ENCODE assay signal across 8 mouse cellular contexts in the genomic region with DNA sequence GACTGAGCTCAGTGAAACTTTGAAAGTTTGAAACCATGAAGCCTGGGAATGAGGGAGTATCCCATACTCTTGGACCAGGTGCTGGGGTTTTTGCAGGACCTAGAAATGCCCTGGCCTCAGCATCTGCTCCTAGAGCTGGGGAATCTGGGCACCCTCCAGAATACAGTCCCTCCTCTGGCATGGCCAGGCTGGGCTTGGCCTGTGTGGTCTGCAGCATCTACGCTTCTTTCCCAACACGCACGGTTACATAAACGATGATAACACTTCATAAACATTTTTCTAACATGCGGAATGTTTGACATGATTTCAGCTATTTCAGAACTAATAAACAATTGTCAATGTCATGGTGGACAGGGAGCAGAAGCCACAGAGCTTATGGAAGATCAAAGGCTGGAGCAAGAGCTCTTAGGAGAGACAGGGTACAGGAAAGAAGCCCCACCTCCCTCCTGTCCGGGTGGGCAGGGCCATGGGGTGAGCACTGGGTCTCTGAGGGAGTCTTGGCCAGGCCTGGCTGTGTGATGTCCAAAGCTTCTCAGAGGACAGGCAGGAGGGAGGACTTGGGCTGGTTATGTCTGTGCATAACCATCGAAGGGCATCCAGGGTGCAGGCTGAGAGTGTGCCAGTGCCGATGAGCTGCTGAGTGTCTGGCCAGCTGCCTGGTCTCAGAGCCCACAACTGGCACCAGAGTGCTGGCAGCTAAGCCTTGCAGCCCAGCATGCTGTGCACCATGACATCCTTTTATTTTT. TPM values are rescaled to one million over a fixed set of nuclear protein-coding genes. Genes with fewer than 3 reads are reported as not detected.
DNase-seq lines count a peak whose midpoint lies in the region; ATAC-seq lines count a peak whose summit lies in the region.

No protein-coding gene starts in this region.

- H3K4me3 ChIP-seq in hindbrain, embryonic 15.5 days = no peak overlapping the region
- H3K4me3 ChIP-seq in hindbrain, embryonic 10.5 days = no peak overlapping the region
- no peak overlapping the region for H3K4me3 ChIP-seq in lung, embryonic 15.5 days
- H3K4me3 ChIP-seq in forebrain, embryonic 16.5 days (replicated peaks; ENCODE audit: low read length) = no peak overlapping the region

- H3K4me2 ChIP-seq in hindbrain, embryonic 15.5 days = no peak overlapping the region
- H3K4me2 ChIP-seq in lung, embryonic 15.5 days = no peak overlapping the region
- no peak overlapping the region for H3K4me2 ChIP-seq in forebrain, embryonic 16.5 days (ENCODE audit: low read length)

- H3K36me3 ChIP-seq in hindbrain, embryonic 15.5 days = no peaks in the 10 kb centered on the region
- H3K36me3 ChIP-seq in hindbrain, embryonic 10.5 days = no peaks in the 10 kb centered on the region
- H3K36me3 ChIP-seq in lung, embryonic 15.5 days = no peaks in the 10 kb centered on the region
- H3K36me3 ChIP-seq in forebrain, embryonic 16.5 days (ENCODE audit: control insufficient read depth, insufficient read depth) = no peaks in the 10 kb centered on the region

- no peak overlapping the region for H3K27ac ChIP-seq in hindbrain, embryonic 15.5 days (replicated peaks)
- H3K27ac ChIP-seq in hindbrain, embryonic 10.5 days = no peak overlapping the region
- peak overlapping the region; percentile 91 for H3K27ac ChIP-seq in lung, embryonic 15.5 days
- no peak overlapping the region for H3K27ac ChIP-seq in forebrain, embryonic 16.5 days (ENCODE audit: low read length)

- no peak overlapping the region for H3K9ac ChIP-seq in hindbrain, embryonic 15.5 days
- H3K9ac ChIP-seq in lung, embryonic 15.5 days = no peak overlapping the region
- no peak overlapping the region for H3K9ac ChIP-seq in forebrain, embryonic 16.5 days (replicated peaks; ENCODE audit: low read depth, low read length)

- no peaks in the 10 kb centered on the region for H3K9me3 ChIP-seq in hindbrain, embryonic 15.5 days
- H3K9me3 ChIP-seq in hindbrain, embryonic 10.5 days = no peaks in the 10 kb centered on the region
- no peaks in the 10 kb centered on the region for H3K9me3 ChIP-seq in lung, embryonic 15.5 days
- no peaks in the 10 kb centered on the region for H3K9me3 ChIP-seq in forebrain, embryonic 16.5 days (ENCODE audit: control insufficient read depth, low read length)

- H3K4me1 ChIP-seq in hindbrain, embryonic 15.5 days (replicated peaks) = no peaks in the 10 kb centered on the region
- no peaks in the 10 kb centered on the region for H3K4me1 ChIP-seq in hindbrain, embryonic 10.5 days (replicated peaks)
- peaks cover 52% of the 10 kb centered on the region for H3K4me1 ChIP-seq in lung, embryonic 15.5 days
- H3K4me1 ChIP-seq in forebrain, embryonic 16.5 days (replicated peaks; ENCODE audit: control insufficient read depth, insufficient read depth, low read length) = no peaks in the 10 kb centered on the region

- WGBS in hindbrain, embryonic 15.5 days = 79% methylated on average over 8 of the region's 8 CpGs
- 91% methylated on average over 8 of the region's 8 CpGs for WGBS in hindbrain, embryonic 10.5 days
- 31% methylated on average over 8 of the region's 8 CpGs for WGBS in lung, embryonic 15.5 days
- 87% methylated on average over 8 of the region's 8 CpGs for whole genome bisulfite sequencing in forebrain, embryonic 16.5 days

- peak; percentile 51; the same call in 1 of the 2 replicates for ATAC-seq in hindbrain, embryonic 15.5 days (ENCODE audit: low FRiP score, low read depth)
- peak; percentile 84 for ATAC-seq in lung, embryonic 15.5 days (ENCODE audit: borderline replicate concordance, extremely low read depth, low FRiP score, low TSS enrichment)
- no peak for ATAC-seq in megakaryocyte progenitor cell, adult 5-6 weeks (replicated peaks; ENCODE audit: poor library complexity)
- ATAC-seq in monocyte, adult 5-6 weeks (replicated peaks; ENCODE audit: insufficient number of reproducible peaks, low FRiP score, low TSS enrichment, poor library complexity, severe bottlenecking) = no peak
- no peak for ATAC-seq in forebrain, embryonic 16.5 days

- H3K27me3 ChIP-seq in hindbrain, embryonic 15.5 days = no peaks in the 10 kb centered on the region
- H3K27me3 ChIP-seq in hindbrain, embryonic 10.5 days (ENCODE audit: insufficient read depth, poor library complexity, severe bottlenecking) = no peaks in the 10 kb centered on the region; the same call in 1 of the 2 replicates
- no peaks in the 10 kb centered on the region for H3K27me3 ChIP-seq in lung, embryonic 15.5 days
- no peaks in the 10 kb centered on the region for H3K27me3 ChIP-seq in forebrain, embryonic 16.5 days (replicated peaks; ENCODE audit: control insufficient read depth, insufficient read depth, low read length)

- DNase-seq in hindbrain, embryonic 10.5 days (ENCODE audit: low spot score) = no peak
- DNase-seq in MN1 (ENCODE audit: low spot score) = peak; percentile 29
- DNase-seq in gastrocnemius, adult 18-20 months (ENCODE audit: low spot score) = peak; percentile 75

RNA-seq across cellular contexts. Expression of gene Rbbp8nl, which starts 16.9 kb away (rescaled TPM):
- polyA plus RNA-seq in hindbrain, embryonic 15.5 days (2015; fragmentation: Nextera tagmentation; extraction: Ambion mirVana) = not detected in 2 replicates
- 0.18 and 0.55 TPM in 2 replicates for polyA plus RNA-seq in hindbrain, embryonic 10.5 days (2016; fragmentation: Nextera tagmentation; extraction: Ambion mirVana)
- not detected for total RNA-seq in gastrocnemius, adult 18-20 months (2021)
- 2.3 and 3.1 TPM in 2 replicates for polyA plus RNA-seq in lung, embryonic 15.5 days (2015; fragmentation: Nextera tagmentation; extraction: Ambion mirVana)
- not detected in 2 replicates for total RNA-seq in megakaryocyte progenitor cell, adult 5-6 weeks (2015)
- total RNA-seq in megakaryocyte progenitor cell, adult 5-6 weeks (2017) = not detected in 2 replicates
- total RNA-seq in monocyte, adult 5-6 weeks (2017) = not detected in 3 replicates
- polyA plus RNA-seq in forebrain, embryonic 16.5 days (2015; fragmentation: Nextera tagmentation; extraction: Ambion mirVana) = not detected in 2 replicates

RNA-seq across cellular contexts. Expression of gene Gata5, which starts 27.9 kb away (rescaled TPM):
- not detected in 2 replicates for polyA plus RNA-seq in hindbrain, embryonic 15.5 days (2015; fragmentation: Nextera tagmentation; extraction: Ambion mirVana)
- polyA plus RNA-seq in hindbrain, embryonic 10.5 days (2016; fragmentation: Nextera tagmentation; extraction: Ambion mirVana) = 0.25 TPM in 1 of 2 replicates, not detected in the other
- not detected for total RNA-seq in gastrocnemius, adult 18-20 months (2021)
- polyA plus RNA-seq in lung, embryonic 15.5 days (2015; fragmentation: Nextera tagmentation; extraction: Ambion mirVana) = 26.2 and 27.8 TPM in 2 replicates
- total RNA-seq in megakaryocyte progenitor cell, adult 5-6 weeks (2015) = not detected in 2 replicates
- not detected in 2 replicates for total RNA-seq in megakaryocyte progenitor cell, adult 5-6 weeks (2017)
- not detected in 3 replicates for total RNA-seq in monocyte, adult 5-6 weeks (2017)
- not detected in 2 replicates for polyA plus RNA-seq in forebrain, embryonic 16.5 days (2015; fragmentation: Nextera tagmentation; extraction: Ambion mirVana)

RNA-seq across cellular contexts. Expression of gene Cables2, which starts 33.3 kb away (rescaled TPM):
- 27.0 and 29.6 TPM in 2 replicates for polyA plus RNA-seq in hindbrain, embryonic 15.5 days (2015; fragmentation: Nextera tagmentation; extraction: Ambion mirVana)
- 12.6 and 16.0 TPM in 2 replicates for polyA plus RNA-seq in hindbrain, embryonic 10.5 days (2016; fragmentation: Nextera tagmentation; extraction: Ambion mirVana)
- total RNA-seq in gastrocnemius, adult 18-20 months (2021) = 1 to 10 TPM; 8.2 to 9.1 TPM
- 14.1 and 16.5 TPM in 2 replicates for polyA plus RNA-seq in lung, embryonic 15.5 days (2015; fragmentation: Nextera tagmentation; extraction: Ambion mirVana)
- total RNA-seq in megakaryocyte progenitor cell, adult 5-6 weeks (2015) = 12.6 and 15.1 TPM in 2 replicates
- total RNA-seq in megakaryocyte progenitor cell, adult 5-6 weeks (2017) = 9.9 and 12.7 TPM in 2 replicates
- total RNA-seq in monocyte, adult 5-6 weeks (2017) = 16.9 to 23.7 TPM (median 20.6 TPM) in 3 replicates
- polyA plus RNA-seq in forebrain, embryonic 16.5 days (2015; fragmentation: Nextera tagmentation; extraction: Ambion mirVana) = 16.1 and 18.5 TPM in 2 replicates

RNA-seq across cellular contexts. Expression of gene Rps21, which starts 49.4 kb away (rescaled TPM):
- polyA plus RNA-seq in hindbrain, embryonic 15.5 days (2015; fragmentation: Nextera tagmentation; extraction: Ambion mirVana) = 337 and 391 TPM in 2 replicates
- polyA plus RNA-seq in hindbrain, embryonic 10.5 days (2016; fragmentation: Nextera tagmentation; extraction: Ambion mirVana) = 440 and 510 TPM in 2 replicates
- 100 to 1,000 TPM; 355 to 460 TPM for total RNA-seq in gastrocnemius, adult 18-20 months (2021)
- polyA plus RNA-seq in lung, embryonic 15.5 days (2015; fragmentation: Nextera tagmentation; extraction: Ambion mirVana) = 477 and 524 TPM in 2 replicates
- 1,700 and 1,787 TPM in 2 replicates for total RNA-seq in megakaryocyte progenitor cell, adult 5-6 weeks (2015)
- 2,626 and 3,717 TPM in 2 replicates for total RNA-seq in megakaryocyte progenitor cell, adult 5-6 weeks (2017)
- total RNA-seq in monocyte, adult 5-6 weeks (2017) = 1,771 to 2,174 TPM (median 1,777 TPM) in 3 replicates
- 305 and 334 TPM in 2 replicates for polyA plus RNA-seq in forebrain, embryonic 16.5 days (2015; fragmentation: Nextera tagmentation; extraction: Ambion mirVana)

Comparison
In these comparisons a context has a peak if more than half of its experiments do, and no peak if none do; other contexts are left out.
1. ATAC-seq: peak in hindbrain, embryonic 15.5 days (single experiment) and lung, embryonic 15.5 days (single experiment); none in megakaryocyte progenitor cell, adult 5-6 weeks (single experiment), monocyte, adult 5-6 weeks (single experiment) and forebrain, embryonic 16.5 days (single experiment).
2. RNA of gene Gata5, which starts 27.9 kb away (polyA plus RNA-seq): 26.2 to 27.8 TPM in lung, embryonic 15.5 days; 0.25 TPM in hindbrain, embryonic 10.5 days, not detected in hindbrain, embryonic 15.5 days and not detected in forebrain, embryonic 16.5 days; every median in the first group is over 10 times any median in the second.